Mouse (Mus musculus) lung, postnatal 0 days (tissue): Measurements from ENCODE around the gene Dnah7b.
"Not testable (repeated sequence)": the region's sequence is repeated elsewhere in the genome, so short reads cannot be mapped to it uniquely, and the experiment has no call there.

ENCODE experiments used
- CTCF ChIP-seq: IDR thresholded peaks from 2 replicates; pipeline ENCODE4 v1.5.1; 2016; ENCODE audit warnings: antibody characterized with exemption, mild to moderate bottlenecking
- EP300 ChIP-seq: IDR thresholded peaks from 2 replicates; pipeline ENCODE4 v1.6.1; 2016; ENCODE audit warnings: antibody characterized with exemption, mild to moderate bottlenecking, control low read depth

- not testable (repeated sequence) for TF ChIP-seq CTCF, EP300
These were observed 259.8 kb downstream of the Dnah7b start for GRCm38 (mm10) chr1:46325942-46326341.
